Mouse (Mus musculus) megakaryocyte, embryonic 14.5 days (primary cell): ENCODE data around the gene Zfp775. TPM values are rescaled to one million over a fixed set of nuclear protein-coding genes. Genes with fewer than 3 reads are reported as not detected.

ENCODE experiments used
- H3K27me3 ChIP-seq: replicated peaks from 2 replicates; pipeline ENCODE3; 2012; ENCODE audit warnings: inconsistent platforms
- H3K36me3 ChIP-seq: replicated peaks from 2 replicates; pipeline ENCODE3; 2012; ENCODE audit warnings: low read length, inconsistent platforms, mixed read lengths
- H3K4me1 ChIP-seq: 2 replicates; pipeline ENCODE4 v1.6.1; 2012; ENCODE audit warnings: inconsistent platforms
- H3K4me3 ChIP-seq: replicated peaks from 2 replicates; pipeline ENCODE3; 2012; ENCODE audit warnings: moderate library complexity, mild to moderate bottlenecking, inconsistent platforms
- H3K9me3 ChIP-seq: 2 replicates; pipeline ENCODE4 v1.6.1; 2012; ENCODE audit warnings: inconsistent platforms
- FLI1 ChIP-seq: IDR thresholded peaks from 2 replicates; pipeline ENCODE4 v1.6.1; 2012; ENCODE audit warnings: low read length, inconsistent platforms, mixed read lengths
- GATA1 ChIP-seq: IDR thresholded peaks from 3 replicates; pipeline ENCODE4 v1.6.1; 2012; ENCODE audit warnings: mixed read lengths, low read length, inconsistent platforms, borderline replicate concordance
- polyA plus RNA-seq: library from polyadenylated mRNA; stranded (reverse); fragments of >175 nt; gene quantifications from 2 replicates; pipeline ENCODE4 v1.2.3, GENCODE M21; 2012; ENCODE audit warnings: low replicate concordance; ENCODE audit not compliant: insufficient read depth

Zfp775 gene
- polyA plus RNA-seq, 1 experiment, result 4.2 TPM

DNA sequence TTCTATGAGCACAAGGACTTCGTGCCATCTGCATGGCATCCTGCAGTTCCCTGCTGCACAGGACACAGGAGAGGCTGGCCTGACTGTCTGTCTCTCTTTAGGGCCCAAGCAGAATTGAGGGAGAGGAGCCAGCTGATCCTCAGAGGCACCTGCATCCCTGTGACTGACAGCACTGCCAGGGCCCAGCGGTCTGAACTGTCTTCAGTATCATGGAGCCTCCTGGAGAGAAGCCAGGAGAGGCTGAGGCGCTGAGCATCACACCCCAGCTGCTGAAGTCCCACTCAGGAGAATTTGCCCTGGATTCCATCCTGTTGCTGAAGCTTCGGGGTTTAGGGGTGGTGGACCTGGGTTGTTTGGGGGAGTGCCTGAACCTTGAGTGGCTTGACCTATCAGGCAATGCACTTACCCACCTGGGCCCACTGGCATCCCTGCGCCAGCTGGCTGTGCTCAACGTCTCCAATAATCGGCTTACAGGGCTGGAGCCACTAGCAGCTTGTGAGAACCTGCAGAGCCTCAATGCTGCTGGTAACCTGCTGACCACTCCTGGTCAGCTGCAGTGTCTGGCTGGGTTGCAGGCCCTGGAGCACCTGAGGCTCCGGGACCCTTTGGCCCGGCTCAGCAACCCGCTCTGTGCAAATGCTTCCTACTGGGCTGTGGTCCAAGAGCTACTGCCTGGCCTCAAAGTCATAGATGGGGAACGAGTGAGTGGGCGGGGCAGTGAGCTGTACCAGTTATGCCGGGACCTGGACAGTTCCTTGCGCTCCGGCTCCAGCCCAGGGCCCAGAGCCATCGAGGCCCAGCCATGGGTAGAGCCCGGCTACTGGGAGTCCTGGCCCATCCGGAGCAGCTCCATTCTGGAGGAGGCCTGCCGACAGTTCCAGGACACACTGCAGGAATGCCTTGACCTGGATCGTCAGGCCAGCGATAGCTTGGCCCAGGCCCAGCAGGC, 33.6 kb upstream of the Zfp775 start:
- Histone ChIP-seq H3K4me1 (peaks cover 13% of the 10 kb centered on the region; the same call in 1 of the 2 replicates), H3K4me3 (no peak overlapping the region), H3K36me3 (peaks cover 57% of the 10 kb centered on the region), H3K9me3 (peaks cover 18% of the 10 kb centered on the region), H3K27me3 (peaks cover 2% of the 10 kb centered on the region)
- no peak for TF ChIP-seq GATA1
- no peak for TF ChIP-seq FLI1

DNA sequence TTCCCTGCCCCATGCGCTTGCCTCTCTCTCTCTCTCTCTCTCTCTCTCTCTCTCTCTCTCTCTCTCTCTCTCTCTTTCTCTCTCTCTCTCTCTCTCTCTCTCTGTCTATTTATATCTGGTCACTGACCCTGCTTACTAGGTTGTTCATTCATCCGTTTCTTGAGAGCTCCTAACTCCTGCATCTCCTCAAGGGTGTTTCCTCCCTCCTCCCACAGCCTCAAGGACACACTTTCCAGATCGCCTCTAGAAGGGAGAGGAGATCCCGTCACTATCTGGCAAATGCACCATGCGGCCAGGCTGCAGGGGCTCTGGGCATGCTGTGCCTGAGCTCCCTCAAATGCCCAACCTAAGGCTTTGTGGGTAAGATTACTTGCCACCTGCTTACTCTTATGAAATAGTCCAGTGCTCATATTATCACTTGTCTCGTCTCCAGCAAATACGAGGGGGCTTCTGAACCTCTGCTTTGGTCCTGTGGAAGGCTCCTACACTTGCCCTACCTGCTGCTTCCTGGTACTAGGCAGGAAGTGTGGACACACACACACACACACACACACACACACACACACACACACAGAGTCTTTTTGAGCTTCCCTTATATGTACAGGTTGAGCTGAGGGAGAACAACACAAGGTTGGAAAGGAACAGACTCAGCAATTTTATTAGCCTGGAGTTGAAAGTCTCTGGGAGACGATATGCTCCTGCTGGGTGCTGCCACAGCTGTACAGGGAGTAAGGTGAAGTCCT, 32.6 kb upstream of the Zfp775 start:
- TF ChIP-seq FLI1 (no peak), GATA1 (no peak)
- H3K9me3 ChIP-seq, result peaks cover 18% of the 10 kb centered on the region
- H3K4me1 ChIP-seq, result peaks cover 13% of the 10 kb centered on the region; the same call in 1 of the 2 replicates

DNA sequence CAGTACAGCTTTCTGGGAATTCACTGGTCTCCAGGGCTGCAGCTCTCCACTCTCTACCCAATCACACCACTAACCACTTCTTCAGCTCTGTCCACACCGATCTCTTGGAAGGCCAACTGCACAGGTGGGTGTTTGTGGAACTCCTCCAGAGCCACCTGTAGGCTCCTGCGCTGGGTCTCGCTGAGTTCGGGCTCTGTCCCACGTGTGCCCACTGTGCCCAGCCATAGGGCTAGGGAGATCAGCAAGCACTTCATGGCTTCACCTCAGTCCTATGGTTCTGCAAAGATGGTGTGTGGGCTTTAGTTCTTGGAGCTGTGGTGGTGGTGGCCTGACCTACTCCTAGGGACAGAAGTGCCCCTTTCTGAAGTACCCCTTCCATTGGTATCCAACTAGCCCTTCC, 29.8 kb upstream of the Zfp775 start:
- Histone ChIP-seq H3K4me3 (no peak overlapping the region), H3K27me3 (peaks cover 2% of the 10 kb centered on the region), H3K9me3 (peaks cover 8% of the 10 kb centered on the region), H3K4me1 (peaks cover 14% of the 10 kb centered on the region; the same call in 1 of the 2 replicates), H3K36me3 (peaks cover 24% of the 10 kb centered on the region)
- TF ChIP-seq GATA1 (no peak), FLI1 (no peak)

More for the DNA sequence above, 32.6 kb upstream of the Zfp775 start:
- peaks cover 52% of the 10 kb centered on the region for H3K36me3 ChIP-seq
- no peak overlapping the region for H3K4me3 ChIP-seq
- peaks cover 2% of the 10 kb centered on the region for H3K27me3 ChIP-seq

DNA sequence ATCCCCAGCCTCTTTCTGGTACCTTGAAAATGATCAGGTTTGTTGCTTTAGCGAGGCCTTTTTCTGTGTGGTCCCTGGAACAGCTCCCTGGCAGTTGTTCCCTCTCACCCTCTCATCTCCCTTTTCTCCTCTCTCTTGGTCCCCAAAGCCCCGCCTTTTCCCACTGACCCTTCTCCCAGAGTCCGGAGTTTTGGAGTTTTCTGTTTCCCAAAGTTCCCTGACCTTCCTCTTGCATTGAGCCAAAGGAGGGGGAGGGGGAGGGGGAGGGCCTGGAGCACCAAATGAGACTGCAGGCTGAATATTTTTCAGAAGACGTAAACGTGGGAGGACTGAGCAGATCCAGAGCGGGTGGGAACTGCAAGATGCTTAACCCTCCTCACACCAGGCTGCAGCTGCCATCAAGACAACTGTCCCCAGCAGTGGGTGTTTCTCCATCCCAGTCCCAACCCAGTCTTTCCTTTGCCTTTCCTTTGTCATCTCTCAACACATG, 29.2 kb upstream of the Zfp775 start, which contains the start of gene Rarres2:
TSS of gene Rarres2 (minus strand) at position 218 of the 490 bp plus-strand sequence.
- no peak for TF ChIP-seq GATA1
- TF ChIP-seq FLI1, result no peak
- Histone ChIP-seq H3K9me3 (peaks cover 8% of the 10 kb centered on the region), H3K4me1 (peaks cover 14% of the 10 kb centered on the region; the same call in 1 of the 2 replicates), H3K27me3 (peaks cover 2% of the 10 kb centered on the region), H3K36me3 (peaks cover 24% of the 10 kb centered on the region), H3K4me3 (no peak within 1 kb of the TSS)

DNA sequence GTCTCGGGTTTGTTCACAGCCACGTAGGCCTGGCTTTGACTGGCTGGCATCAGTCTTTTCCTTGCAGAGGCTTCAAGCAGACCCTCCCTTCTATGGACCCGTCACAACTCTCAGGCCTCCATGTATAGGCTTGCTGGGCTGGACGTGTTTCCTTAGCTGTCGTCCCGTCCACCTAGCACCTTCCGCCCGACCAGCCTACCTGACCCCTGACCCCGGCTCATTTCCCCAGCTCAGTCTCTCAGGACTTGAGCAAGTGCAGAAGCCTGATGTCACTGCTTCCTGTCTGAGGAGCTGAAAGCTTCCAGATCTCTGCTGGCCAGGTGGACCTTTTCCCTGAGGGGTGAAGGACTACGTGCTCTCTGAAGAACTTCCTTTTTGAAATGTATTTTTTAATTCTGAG, 28.6 kb upstream of the Zfp775 start:
- TF ChIP-seq GATA1 (no peak), FLI1 (no peak)
- H3K27me3 ChIP-seq, result peaks cover 2% of the 10 kb centered on the region

DNA sequence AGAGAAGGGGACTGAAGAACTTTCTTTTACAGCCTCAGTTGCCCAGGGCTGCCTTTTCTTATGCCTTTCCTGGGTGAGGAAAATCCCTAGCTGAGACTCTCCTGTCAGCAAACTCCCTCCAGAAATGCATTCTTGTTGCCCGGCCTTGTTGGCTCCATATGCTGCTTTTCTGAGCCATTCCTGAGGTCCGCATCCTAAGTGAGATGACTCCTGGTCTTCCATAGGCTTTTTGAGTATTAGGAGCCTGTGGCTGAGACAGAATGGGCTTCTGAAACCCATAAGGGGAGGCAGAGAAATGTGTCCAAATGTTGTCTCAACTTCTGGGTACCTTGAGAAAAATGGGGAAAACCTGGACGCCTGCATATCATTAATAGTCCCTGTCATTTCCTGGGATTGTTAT, 27.9 kb upstream of the Zfp775 start:
- TF ChIP-seq FLI1, result no peak
- no peak for TF ChIP-seq GATA1
- Histone ChIP-seq H3K9me3 (peaks cover 8% of the 10 kb centered on the region), H3K4me1 (peaks cover 27% of the 10 kb centered on the region)

More for the DNA sequence above, 28.6 kb upstream of the Zfp775 start:
- H3K4me1 ChIP-seq, result peaks cover 20% of the 10 kb centered on the region
- peaks cover 19% of the 10 kb centered on the region for H3K36me3 ChIP-seq
- no peak overlapping the region for H3K4me3 ChIP-seq
- H3K9me3 ChIP-seq, result peaks cover 8% of the 10 kb centered on the region

DNA sequence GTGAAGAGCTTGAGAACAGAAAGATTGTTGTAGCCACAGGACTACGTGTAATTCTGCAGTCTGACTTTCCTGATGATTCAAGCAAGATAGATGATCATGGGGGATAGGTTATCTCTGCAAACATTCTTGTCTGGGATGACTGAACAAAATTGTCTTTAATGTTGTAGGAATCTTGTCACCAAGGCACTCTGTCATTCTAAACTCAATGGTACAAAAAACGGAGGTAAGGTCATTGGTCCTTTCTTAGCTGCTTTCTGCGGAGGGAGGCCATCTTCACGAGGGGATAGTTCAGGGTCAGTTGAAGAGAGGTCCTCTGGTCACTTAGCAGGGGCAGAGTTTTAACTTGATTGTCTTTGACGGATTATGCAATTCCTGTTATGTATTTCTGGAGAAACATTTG, 23.1 kb upstream of the Zfp775 start:
- Histone ChIP-seq H3K27me3 (no peaks in the 10 kb centered on the region), H3K36me3 (no peaks in the 10 kb centered on the region), H3K9me3 (no peaks in the 10 kb centered on the region), H3K4me3 (peak overlapping the region; percentile 89), H3K4me1 (peaks cover 64% of the 10 kb centered on the region)
- no peak for TF ChIP-seq FLI1
- TF ChIP-seq GATA1, result no peak

More for the DNA sequence above, 27.9 kb upstream of the Zfp775 start:
- peaks cover 12% of the 10 kb centered on the region for H3K36me3 ChIP-seq
- peaks cover 2% of the 10 kb centered on the region for H3K27me3 ChIP-seq
- no peak overlapping the region for H3K4me3 ChIP-seq

DNA sequence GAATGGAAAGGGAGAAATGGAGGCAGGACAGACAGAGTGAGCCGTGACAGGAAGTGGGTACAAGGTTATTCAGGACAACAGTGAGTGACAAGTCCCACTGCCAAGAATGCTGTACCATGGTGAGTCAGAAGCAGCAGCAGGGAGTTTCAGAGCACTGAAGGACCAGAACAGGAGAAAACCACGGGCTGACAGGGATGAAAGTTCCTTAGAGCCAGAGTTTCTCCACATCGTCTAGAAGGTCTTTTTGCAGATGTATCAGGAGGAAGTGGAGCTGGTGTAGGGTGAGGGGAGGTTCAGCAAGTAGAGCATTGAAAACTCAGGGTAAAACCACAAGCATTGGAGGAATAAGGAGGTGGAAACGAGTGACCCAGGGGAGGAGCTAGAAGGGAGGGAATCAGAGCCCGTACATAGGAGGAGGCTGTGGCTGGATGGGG, 22.6 kb upstream of the Zfp775 start:
- H3K27me3 ChIP-seq, result no peaks in the 10 kb centered on the region

GRCm38 (mm10) chr6:48581257-48581656, 20.6 kb upstream of the Zfp775 start:
- no peak for TF ChIP-seq FLI1
- H3K4me3 ChIP-seq, result no peak overlapping the region

More for the DNA sequence above, 22.6 kb upstream of the Zfp775 start:
- H3K4me1 ChIP-seq, result peaks cover 69% of the 10 kb centered on the region
- no peaks in the 10 kb centered on the region for H3K36me3 ChIP-seq
- peak overlapping the region; percentile 89 for H3K4me3 ChIP-seq
- H3K9me3 ChIP-seq, result no peaks in the 10 kb centered on the region
- TF ChIP-seq FLI1, result no peak
- no peak for TF ChIP-seq GATA1

More at GRCm38 (mm10) chr6:48581257-48581656, 20.6 kb upstream of the Zfp775 start:
- H3K27me3 ChIP-seq, result no peaks in the 10 kb centered on the region
- H3K36me3 ChIP-seq, result peaks cover 5% of the 10 kb centered on the region
- H3K9me3 ChIP-seq, result peaks cover 4% of the 10 kb centered on the region
- peaks cover 74% of the 10 kb centered on the region for H3K4me1 ChIP-seq
